Mouse (Mus musculus) spleen, postnatal 0 days (tissue): ENCODE data around the gene Actb. TPM values are rescaled to one million over a fixed set of nuclear protein-coding genes. Genes with fewer than 3 reads are reported as not detected.

Experiments used
- polyA plus RNA-seq: library from polyadenylated mRNA; unstranded; fragments of >200 nt; fragmentation: Nextera tagmentation; extraction: Ambion mirVana; gene quantifications from 2 replicates; pipeline ENCODE4 v1.2.1, GENCODE M21; 2015

The Actb gene
- 14,276 and 16,026 TPM in 2 replicates for polyA plus RNA-seq

GRCm38 (mm10) chr5:142906532-142907047 lies at the start of gene Actb:
Actb (minus strand) TSS chr5:142906754.

GRCm38 (mm10) chr5:142894918-142895613 lies 11.5 kb downstream of the Actb start, which contains the start of gene Fbxl18:
Fbxl18 (minus strand) TSS chr5:142895421.

Other genes starting within 250 kb of the Actb start
- 1.1 and 1.6 TPM in 2 replicates for gene Slc29a4, start 214.2 kb downstream of the Actb start, polyA plus RNA-seq
- 10.2 and 13.0 TPM in 2 replicates for gene Tnrc18, start 89.1 kb downstream of the Actb start, polyA plus RNA-seq
- gene Fbxl18, start 11.3 kb downstream of the Actb start, polyA plus RNA-seq: 4.6 and 6.9 TPM in 2 replicates
- gene Fscn1, start 53.6 kb upstream of the Actb start, polyA plus RNA-seq: 31.0 and 35.7 TPM in 2 replicates
- 21.4 and 23.9 TPM in 2 replicates for gene Rnf216, start 206.2 kb upstream of the Actb start, polyA plus RNA-seq
- not detected in 2 replicates for gene Olfr718-ps1, start 240.8 kb upstream of the Actb start, polyA plus RNA-seq